Mouse (Mus musculus): ENCODE data around the gene Ints3. TPM values are rescaled to one million over a fixed set of nuclear protein-coding genes. Genes with fewer than 3 reads are reported as not detected.

The Ints3 gene
- polyA plus RNA-seq, 1 experiment from 2014 or later = 33.6 TPM

GRCm38 (mm10) chr3:90387483-90387882 lies 45.9 kb downstream of the Ints3 start:
- Histone ChIP-seq H3K9me3 (no peaks in the 10 kb centered on the region), H3K4me3 (peak overlapping the region; percentile 69; the same call in 1 of the 2 replicates), H3K27ac (replicated peaks) (no peak overlapping the region), H3K4me2 (replicated peaks) (peak overlapping the region; percentile 91), H3K27me3 (no peaks in the 10 kb centered on the region), H3K4me1 (peaks cover 33% of the 10 kb centered on the region), H3K36me3 (peaks cover 12% of the 10 kb centered on the region), H3K9ac (replicated peaks) (no peak overlapping the region)
- ATAC-seq (replicated peaks) = no peak
- 52% methylated on average over 11 of the region's 11 CpGs for WGBS

- H3K4me3 ChIP-seq = no peak overlapping the region
- H3K4me2 ChIP-seq (replicated peaks) = no peak overlapping the region
- H3K9ac ChIP-seq (replicated peaks) = no peak overlapping the region
- H3K4me1 ChIP-seq = peaks cover 33% of the 10 kb centered on the region
- H3K27ac ChIP-seq (replicated peaks) = no peak overlapping the region
- WGBS = 91% methylated on average over 10 of the region's 10 CpGs
- ATAC-seq (replicated peaks) = no peak
- H3K9me3 ChIP-seq = no peaks in the 10 kb centered on the region
- H3K27me3 ChIP-seq = no peaks in the 10 kb centered on the region
- peaks cover 5% of the 10 kb centered on the region for H3K36me3 ChIP-seq
Observed at GRCm38 (mm10) chr3:90386817-90387216, 46.6 kb downstream of the Ints3 start.

GRCm38 (mm10) chr3:90384851-90385375 lies 48.5 kb downstream of the Ints3 start:
- H3K36me3 ChIP-seq = no peaks in the 10 kb centered on the region
- no peak overlapping the region for H3K27ac ChIP-seq (replicated peaks)
- no peak overlapping the region for H3K4me2 ChIP-seq (replicated peaks)
- H3K27me3 ChIP-seq = no peaks in the 10 kb centered on the region
- H3K4me1 ChIP-seq = peaks cover 25% of the 10 kb centered on the region
- H3K4me3 ChIP-seq = no peak overlapping the region
- 90% methylated on average over 7 of the region's 7 CpGs for WGBS
- no peak overlapping the region for H3K9ac ChIP-seq (replicated peaks)
- no peaks in the 10 kb centered on the region for H3K9me3 ChIP-seq
- ATAC-seq (replicated peaks) = no peak

- Histone ChIP-seq H3K4me1 (peaks cover 20% of the 10 kb centered on the region), H3K36me3 (no peaks in the 10 kb centered on the region), H3K9ac (replicated peaks) (no peak overlapping the region; the same call in 1 of the 2 replicates), H3K9me3 (no peaks in the 10 kb centered on the region), H3K4me2 (replicated peaks) (no peak overlapping the region), H3K27ac (replicated peaks) (peak overlapping the region; percentile 44), H3K27me3 (no peaks in the 10 kb centered on the region), H3K4me3 (no peak overlapping the region)
- WGBS = 43% methylated on average over 4 of the region's 4 CpGs
- ATAC-seq (replicated peaks) = no peak; the same call in 1 of the 2 replicates
Observed at GRCm38 (mm10) chr3:90383690-90384089, 49.7 kb downstream of the Ints3 start.

GRCm38 (mm10) chr3:90381727-90382126 lies 51.7 kb downstream of the Ints3 start:
- ATAC-seq (replicated peaks) = no peak

GRCm38 (mm10) chr3:90378496-90378895 lies 54.9 kb downstream of the Ints3 start:
- ATAC-seq (replicated peaks) = no peak
- no peak overlapping the region for H3K9ac ChIP-seq (replicated peaks)
- no peak overlapping the region for H3K27ac ChIP-seq (replicated peaks)
- no peaks in the 10 kb centered on the region for H3K27me3 ChIP-seq
- H3K4me3 ChIP-seq = no peak overlapping the region
- H3K4me2 ChIP-seq (replicated peaks) = no peak overlapping the region
- no peaks in the 10 kb centered on the region for H3K9me3 ChIP-seq
- H3K36me3 ChIP-seq = no peaks in the 10 kb centered on the region
- 76% methylated on average over 5 of the region's 5 CpGs for WGBS
- H3K4me1 ChIP-seq = no peaks in the 10 kb centered on the region

More at GRCm38 (mm10) chr3:90381727-90382126, 51.7 kb downstream of the Ints3 start:
- WGBS = 78% methylated on average over 11 of the region's 11 CpGs
- Histone ChIP-seq H3K4me1 (0 out of 2 replicates have a peak, but pooled peaks cover under 1% of the 10 kb centered on the region), H3K27ac (replicated peaks) (no peak overlapping the region), H3K9me3 (no peaks in the 10 kb centered on the region), H3K36me3 (no peaks in the 10 kb centered on the region), H3K4me2 (replicated peaks) (no peak overlapping the region), H3K27me3 (no peaks in the 10 kb centered on the region), H3K4me3 (no peak overlapping the region), H3K9ac (replicated peaks) (no peak overlapping the region)

GRCm38 (mm10) chr3:90376247-90376585 lies 57.2 kb downstream of the Ints3 start:
- Histone ChIP-seq H3K4me2 (replicated peaks) (no peak overlapping the region), H3K27ac (replicated peaks) (no peak overlapping the region), H3K9ac (replicated peaks) (no peak overlapping the region), H3K36me3 (no peaks in the 10 kb centered on the region), H3K9me3 (no peaks in the 10 kb centered on the region), H3K4me1 (no peaks in the 10 kb centered on the region), H3K27me3 (no peaks in the 10 kb centered on the region), H3K4me3 (no peak overlapping the region)
- no peak for ATAC-seq (replicated peaks)
- WGBS = 80% methylated on average over 1 of the region's 1 CpGs

- Histone ChIP-seq H3K27ac (replicated peaks) (no peak overlapping the region), H3K27me3 (no peaks in the 10 kb centered on the region), H3K4me3 (no peak overlapping the region), H3K4me1 (no peaks in the 10 kb centered on the region), H3K36me3 (no peaks in the 10 kb centered on the region), H3K9ac (replicated peaks) (no peak overlapping the region), H3K9me3 (no peaks in the 10 kb centered on the region), H3K4me2 (replicated peaks) (no peak overlapping the region)
- 34% methylated on average over 3 of the region's 3 CpGs for WGBS
- no peak for ATAC-seq (replicated peaks)
Observed at GRCm38 (mm10) chr3:90375562-90376246, 57.7 kb downstream of the Ints3 start.

- no peak overlapping the region for H3K27ac ChIP-seq (replicated peaks)
- H3K9ac ChIP-seq (replicated peaks) = no peak overlapping the region
- no peaks in the 10 kb centered on the region for H3K4me1 ChIP-seq
- 82% methylated on average over 4 of the region's 4 CpGs for WGBS
- no peak overlapping the region for H3K4me2 ChIP-seq (replicated peaks)
- ATAC-seq (replicated peaks) = no peak
- no peaks in the 10 kb centered on the region for H3K36me3 ChIP-seq
- H3K4me3 ChIP-seq = no peak overlapping the region
- no peaks in the 10 kb centered on the region for H3K9me3 ChIP-seq
- no peaks in the 10 kb centered on the region for H3K27me3 ChIP-seq
Observed at GRCm38 (mm10) chr3:90374368-90374767, 59.1 kb downstream of the Ints3 start.

- H3K27ac ChIP-seq (replicated peaks) = no peak overlapping the region
- no peak overlapping the region for H3K4me2 ChIP-seq (replicated peaks)
- WGBS = 28% methylated on average over 4 of the region's 4 CpGs
- ATAC-seq (replicated peaks) = peak; percentile 39
- H3K9ac ChIP-seq (replicated peaks) = no peak overlapping the region
- H3K36me3 ChIP-seq = no peaks in the 10 kb centered on the region
- no peaks in the 10 kb centered on the region for H3K4me1 ChIP-seq
- H3K27me3 ChIP-seq = no peaks in the 10 kb centered on the region
- H3K4me3 ChIP-seq = no peak overlapping the region
- no peaks in the 10 kb centered on the region for H3K9me3 ChIP-seq
Observed at GRCm38 (mm10) chr3:90373432-90374028, 59.9 kb downstream of the Ints3 start.

GRCm38 (mm10) chr3:90372817-90373216 lies 60.6 kb downstream of the Ints3 start:
- no peaks in the 10 kb centered on the region for H3K27me3 ChIP-seq
- no peak overlapping the region for H3K4me2 ChIP-seq (replicated peaks)
- no peaks in the 10 kb centered on the region for H3K9me3 ChIP-seq
- ATAC-seq (replicated peaks) = peak; percentile 46
- no peak overlapping the region for H3K4me3 ChIP-seq
- H3K27ac ChIP-seq (replicated peaks) = no peak overlapping the region
- no peaks in the 10 kb centered on the region for H3K4me1 ChIP-seq
- WGBS = 57% methylated on average over 5 of the region's 5 CpGs
- H3K9ac ChIP-seq (replicated peaks) = no peak overlapping the region
- H3K36me3 ChIP-seq = no peaks in the 10 kb centered on the region

GRCm38 (mm10) chr3:90371857-90372256 lies 61.6 kb downstream of the Ints3 start:
- Histone ChIP-seq H3K9me3 (no peaks in the 10 kb centered on the region), H3K9ac (replicated peaks) (no peak overlapping the region), H3K4me3 (no peak overlapping the region), H3K27me3 (no peaks in the 10 kb centered on the region), H3K27ac (replicated peaks) (no peak overlapping the region), H3K4me2 (replicated peaks) (no peak overlapping the region), H3K36me3 (no peaks in the 10 kb centered on the region), H3K4me1 (no peaks in the 10 kb centered on the region)
- no peak for ATAC-seq (replicated peaks)
- 79% methylated on average over 7 of the region's 7 CpGs for WGBS
